Mouse (Mus musculus): ENCODE measurements around the gene Sowahb.
"Not testable (repeated sequence)": the region's sequence is repeated elsewhere in the genome, so short reads cannot be mapped to it uniquely, and the experiment has no call there.

Gene Sowahb

DNA sequence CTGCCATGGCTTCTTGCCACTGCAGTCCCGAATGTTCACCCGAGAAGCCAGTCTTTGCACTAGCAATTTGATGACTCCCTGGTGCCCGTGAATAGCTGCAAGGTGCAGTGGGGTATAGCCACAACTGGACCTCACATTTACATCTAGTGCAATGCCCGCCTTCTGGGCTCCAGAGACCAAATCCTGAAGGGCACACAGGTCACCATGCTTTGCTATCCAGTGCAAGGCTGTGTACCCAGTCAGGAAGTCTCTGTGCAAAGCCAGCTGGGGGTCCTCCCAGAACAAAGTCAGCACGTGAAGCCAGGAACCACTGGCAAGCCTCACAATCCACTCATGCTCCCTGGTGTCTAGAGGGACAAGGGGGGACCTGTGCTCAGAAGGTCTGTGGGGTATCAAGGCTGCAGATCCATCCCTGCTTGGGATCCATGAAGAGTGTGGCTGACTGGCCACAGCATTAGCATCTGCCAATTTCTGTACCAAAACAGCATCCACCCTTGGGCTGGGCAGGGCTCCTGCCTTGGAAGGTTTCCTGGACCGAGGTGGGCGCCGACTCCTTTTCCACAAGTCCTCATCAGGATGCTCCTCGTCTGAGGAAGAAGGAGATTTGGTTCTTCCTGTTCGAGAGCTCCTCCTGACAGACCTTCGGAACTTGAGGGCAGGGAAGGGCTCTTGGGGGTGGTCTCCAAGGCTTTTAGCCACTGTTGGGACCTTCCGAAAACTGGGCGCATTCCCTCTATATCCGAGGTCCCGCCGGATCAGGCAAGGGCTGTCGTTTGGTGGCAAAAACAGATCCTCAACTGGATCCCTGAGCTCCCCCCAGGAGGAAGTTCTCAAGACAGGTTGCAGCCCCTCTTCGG lies 1.8 kb downstream of the Sowahb start:
- DNase-seq (ENCODE audit: low read depth, low spot score), result no peak

DNA sequence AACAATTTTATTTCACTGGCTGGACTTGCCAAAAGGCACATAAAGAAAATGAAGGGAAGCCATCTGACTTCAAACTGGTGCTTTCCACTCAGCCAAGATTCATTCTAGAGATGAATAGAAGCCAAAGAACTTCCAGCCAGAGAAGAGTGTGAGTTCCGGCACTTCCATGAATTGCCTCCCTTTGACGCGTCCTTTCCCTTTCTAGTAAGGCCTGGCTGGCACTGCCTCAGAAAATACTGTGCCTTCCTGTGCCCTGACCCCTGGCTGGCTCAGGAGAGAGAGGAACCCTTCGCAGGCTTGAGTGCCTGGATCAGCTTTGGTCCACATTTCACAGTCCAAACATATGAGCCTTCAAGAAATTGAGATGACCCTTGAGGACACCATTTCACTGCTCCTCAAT lies 2.8 kb downstream of the Sowahb start:
- DNase-seq (ENCODE audit: low read depth, low spot score), result no peak

DNA sequence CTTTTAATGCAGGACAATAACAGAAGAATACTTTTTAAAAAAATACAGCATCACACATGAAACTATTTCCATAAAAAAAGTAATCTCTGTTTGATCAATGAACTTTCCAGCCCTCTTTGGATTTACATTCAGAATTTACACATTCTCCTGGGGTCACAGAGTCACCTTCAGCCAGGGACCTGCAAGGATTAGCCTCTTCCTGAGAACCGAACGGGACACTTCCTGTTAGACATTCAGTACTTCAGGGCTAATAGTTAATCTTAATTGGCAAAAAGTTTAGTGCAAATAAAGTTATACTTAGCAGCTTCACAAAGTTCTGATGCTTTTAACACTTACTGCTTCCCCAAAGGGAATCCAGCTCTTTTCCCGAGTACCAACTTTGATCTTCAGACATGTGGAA lies 3.5 kb downstream of the Sowahb start:
- no peak for DNase-seq (ENCODE audit: low read depth, low spot score)

DNA sequence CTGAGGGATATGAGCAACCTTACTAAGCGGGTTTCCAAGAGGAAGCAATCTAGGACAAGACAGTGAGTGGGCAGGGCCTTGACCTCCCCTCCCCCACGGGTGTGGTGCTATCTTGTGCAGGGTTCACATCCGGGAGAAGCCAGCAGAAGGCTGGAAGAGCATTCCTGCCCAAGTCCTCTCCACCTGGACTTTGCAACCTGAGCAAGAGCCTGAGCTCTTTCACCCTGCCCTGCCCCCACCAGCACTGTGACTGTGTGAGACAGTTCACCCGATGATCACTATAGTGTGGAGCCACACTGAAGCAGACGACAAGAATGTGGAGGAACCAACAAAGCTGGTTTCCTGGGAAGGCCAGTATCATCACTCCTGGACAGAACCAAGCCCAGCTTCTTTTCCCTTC lies 4.7 kb downstream of the Sowahb start:
- no peak for DNase-seq (ENCODE audit: low read depth, low spot score)

DNA sequence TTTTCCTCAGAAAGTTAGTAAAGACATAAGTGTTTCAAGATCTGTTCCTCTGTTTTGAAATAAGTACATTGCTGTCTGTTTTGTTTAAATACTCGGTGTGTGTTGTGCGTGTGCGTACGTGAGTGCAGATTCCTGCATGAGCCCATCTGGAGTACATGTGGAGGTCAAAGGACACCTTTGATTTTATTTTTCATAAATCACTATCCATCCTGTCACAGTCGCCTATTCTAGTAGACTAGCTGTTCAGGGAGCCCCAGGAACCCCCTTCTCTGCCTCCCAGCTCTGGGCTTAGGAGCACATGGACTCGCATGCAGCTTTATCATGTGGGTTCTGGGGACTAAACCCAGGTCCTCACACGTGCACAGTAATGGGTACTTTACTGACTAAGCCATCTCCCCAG lies 8.6 kb downstream of the Sowahb start:
- DNase-seq (ENCODE audit: low read depth, low spot score), result peak; percentile 55

DNA sequence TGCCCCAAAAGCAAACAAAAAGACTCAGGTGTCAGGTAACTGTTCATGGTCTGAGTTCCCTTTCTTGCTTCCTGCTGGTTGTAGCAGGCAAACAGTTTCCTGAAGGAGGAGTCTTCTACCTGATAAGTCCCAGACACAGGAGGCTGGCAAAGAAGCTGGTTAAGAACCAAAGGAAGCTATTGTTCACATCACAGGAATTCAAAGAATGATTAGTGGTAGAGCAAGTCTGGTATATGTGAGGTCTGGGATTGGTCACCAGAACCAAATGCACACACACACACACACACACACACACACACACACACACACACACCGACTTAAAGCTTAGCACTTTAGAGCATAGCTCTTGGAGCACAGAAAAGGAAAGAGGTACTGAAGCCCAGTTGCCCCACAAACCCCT lies 9.5 kb downstream of the Sowahb start:
- DNase-seq (ENCODE audit: low read depth, low spot score), result no peak

DNA sequence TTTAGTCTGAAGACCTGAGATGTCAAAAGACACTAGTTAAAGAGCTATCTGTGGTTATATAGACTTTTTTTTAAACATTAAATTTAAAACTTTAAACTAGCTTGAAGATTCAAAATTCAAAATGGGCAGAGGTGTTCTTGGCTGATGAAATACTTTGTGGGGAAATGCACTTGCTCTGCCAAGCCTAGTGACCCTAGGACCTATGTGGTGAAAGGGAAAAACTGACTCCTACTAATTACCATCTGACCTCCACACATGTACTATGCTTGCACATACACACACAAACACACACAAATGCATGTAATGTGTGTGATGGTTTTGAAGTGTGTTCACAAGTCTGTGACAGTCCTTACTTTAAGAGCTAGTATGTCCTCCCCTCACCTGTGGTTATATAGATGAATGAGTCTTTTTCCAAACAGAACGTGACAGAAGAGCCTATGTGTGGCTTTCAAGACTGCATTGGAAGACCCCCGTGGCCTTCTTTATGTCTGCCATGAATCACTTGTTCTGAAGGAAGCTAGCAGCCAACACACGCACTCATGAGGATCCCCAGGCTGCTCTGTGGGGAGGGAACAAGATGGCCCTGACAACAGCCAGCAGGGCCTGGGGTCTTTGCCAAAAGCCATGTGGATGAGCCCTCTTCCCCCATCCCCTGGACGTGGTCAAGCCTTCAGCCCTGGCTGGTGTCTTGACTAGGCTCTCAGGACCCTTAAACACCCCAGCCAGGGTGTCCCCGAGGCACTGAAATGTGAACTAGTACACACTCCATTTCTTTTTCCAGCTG lies 11.5 kb downstream of the Sowahb start:
- no peak for DNase-seq (ENCODE audit: low read depth, low spot score)

DNA sequence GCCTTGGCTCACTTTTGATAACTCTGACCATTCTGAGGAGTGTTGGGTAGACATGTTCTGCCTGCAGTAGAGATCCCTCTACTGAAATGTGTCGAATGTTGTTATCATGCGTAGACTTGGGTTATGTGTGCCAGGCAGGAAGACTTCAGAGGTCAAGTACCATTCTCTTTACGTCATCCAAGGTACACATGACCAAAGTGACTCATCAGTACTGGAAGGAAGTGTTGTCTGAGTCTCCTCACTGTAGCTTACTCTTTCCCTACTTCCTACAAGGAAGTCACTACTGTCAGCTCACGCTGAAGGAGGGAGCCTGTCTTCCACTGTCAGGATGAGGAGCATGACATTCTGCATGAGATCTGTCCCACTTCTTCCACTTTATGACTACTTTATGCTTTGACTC lies 12.2 kb downstream of the Sowahb start:
- no peak for DNase-seq (ENCODE audit: low read depth, low spot score)

DNA sequence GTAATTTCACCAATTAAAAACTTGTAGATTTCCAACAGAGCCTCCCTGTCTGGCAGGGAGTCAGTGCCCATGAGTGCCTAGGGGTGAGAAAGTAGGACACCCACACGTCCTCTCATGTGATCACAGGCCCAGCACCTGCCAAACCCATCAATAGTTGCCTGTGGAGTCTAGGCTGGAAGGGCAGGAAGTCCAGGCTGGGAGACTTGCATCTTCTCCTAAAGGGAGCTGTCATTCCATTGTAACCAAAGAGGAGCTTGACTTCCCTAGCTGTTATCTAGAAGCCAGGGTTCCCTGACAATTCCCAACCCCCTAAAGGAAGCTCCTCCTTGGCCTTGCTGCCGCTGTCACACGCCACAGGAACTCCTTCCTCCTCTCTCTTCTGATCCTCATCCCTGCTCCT lies 14.0 kb downstream of the Sowahb start:
- no peak for DNase-seq (ENCODE audit: low read depth, low spot score)

DNA sequence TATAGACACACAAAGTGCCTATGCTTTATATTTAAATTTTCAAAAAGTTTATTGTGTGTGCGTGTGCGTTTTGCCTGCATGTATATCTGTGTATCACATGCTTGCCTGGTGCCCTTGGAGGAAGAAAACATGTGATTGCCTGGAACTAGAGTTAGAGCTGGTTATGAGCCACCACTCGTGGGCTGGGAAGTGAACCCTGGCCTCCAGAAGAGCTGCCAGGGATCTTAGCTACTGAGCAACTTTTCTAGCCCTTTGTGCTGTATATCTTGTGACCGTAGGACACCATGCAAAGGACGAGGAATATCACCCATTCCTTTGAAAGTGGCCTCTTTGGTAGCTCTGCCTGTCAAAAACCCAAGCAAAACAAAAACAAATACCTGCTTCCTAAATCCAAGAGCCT lies 14.4 kb downstream of the Sowahb start:
- DNase-seq (ENCODE audit: low read depth, low spot score), result no peak

DNA sequence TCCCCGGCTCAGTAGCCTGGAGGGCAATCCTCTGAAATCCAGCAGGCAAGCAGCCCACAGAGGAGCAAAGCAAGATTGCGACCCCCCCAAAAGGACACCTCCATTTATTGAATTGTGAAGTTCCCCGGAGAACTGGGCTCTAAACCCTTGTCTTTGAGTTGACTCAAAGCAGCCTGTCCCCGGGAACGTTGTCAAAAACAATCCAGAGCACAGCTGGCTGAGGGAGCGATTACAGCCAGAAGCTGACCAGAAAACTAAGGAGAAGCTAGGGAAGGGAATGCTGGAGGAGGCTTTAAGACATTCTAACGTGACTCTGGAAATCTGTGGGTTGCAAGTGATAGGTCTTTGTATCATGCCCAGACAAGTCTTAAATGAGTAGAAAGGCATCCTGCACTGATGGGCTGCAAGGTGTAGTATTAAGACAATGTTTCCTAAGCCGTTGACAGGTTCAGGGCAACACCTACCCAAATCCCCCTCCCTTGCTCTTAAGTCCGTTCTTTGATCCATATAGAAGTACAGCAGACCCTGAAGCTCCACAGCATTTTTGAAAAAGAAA lies 17.6 kb downstream of the Sowahb start:
- no peak for DNase-seq (ENCODE audit: low read depth, low spot score)

DNA sequence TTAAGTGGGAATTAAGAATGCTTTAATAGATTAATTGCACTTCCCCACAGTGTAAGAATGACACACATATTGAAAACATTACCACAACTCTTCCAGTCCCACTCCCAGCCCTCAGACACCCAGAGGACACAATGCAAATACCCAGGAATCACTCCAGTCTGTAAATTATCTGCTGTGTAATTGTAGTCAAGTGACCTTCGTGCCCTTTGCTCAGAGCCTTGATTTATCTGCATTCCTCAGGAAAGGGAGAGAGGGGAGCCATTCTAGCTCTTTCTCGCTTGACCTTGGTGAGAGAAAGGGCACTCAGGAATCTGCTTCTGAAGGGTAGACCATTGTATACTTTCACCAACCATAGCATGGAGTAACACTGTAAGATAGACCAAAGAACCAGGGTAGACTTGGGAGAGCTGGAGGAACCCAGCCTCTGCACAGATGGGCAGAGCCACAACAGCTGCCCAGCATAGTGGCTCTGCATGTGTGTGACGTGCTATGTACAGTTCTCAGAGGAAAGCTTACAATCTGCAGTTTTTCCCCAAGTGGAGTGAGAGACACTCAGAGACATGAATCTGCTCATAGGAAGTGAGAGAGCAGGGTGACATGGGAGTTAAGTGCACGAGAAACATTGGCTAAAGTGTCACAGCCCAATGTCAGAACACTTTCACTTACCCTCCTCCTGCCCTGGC lies 18.2 kb downstream of the Sowahb start:
- peak; percentile 83 for DNase-seq (ENCODE audit: low read depth, low spot score)

DNA sequence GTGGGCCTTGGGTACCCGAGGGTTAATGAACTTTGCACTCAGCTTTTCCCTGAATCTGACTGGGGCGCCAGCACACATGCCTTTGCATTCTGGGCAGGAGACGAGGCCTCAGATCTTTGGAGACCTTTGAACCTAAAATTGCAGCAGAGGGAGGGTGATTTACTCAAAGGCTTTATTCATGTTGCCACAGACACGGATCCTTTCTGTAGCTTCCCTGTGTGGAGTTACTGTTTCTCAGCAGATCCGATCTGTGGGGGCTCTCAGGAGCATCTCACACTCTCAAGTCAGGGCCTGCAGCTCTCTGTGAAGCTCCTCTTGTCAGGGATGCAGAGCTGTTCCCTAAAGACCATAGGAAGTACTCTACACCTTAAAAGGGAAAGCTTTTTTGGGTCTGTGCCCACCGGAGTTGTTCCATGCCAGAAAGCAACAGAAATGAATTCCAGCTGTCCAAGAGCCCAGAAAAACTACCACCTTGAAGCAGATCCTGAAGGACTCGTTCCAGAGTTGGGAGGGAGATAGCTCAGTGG lies 20.0 kb downstream of the Sowahb start:
- DNase-seq (ENCODE audit: low read depth, low spot score), result no peak

DNA sequence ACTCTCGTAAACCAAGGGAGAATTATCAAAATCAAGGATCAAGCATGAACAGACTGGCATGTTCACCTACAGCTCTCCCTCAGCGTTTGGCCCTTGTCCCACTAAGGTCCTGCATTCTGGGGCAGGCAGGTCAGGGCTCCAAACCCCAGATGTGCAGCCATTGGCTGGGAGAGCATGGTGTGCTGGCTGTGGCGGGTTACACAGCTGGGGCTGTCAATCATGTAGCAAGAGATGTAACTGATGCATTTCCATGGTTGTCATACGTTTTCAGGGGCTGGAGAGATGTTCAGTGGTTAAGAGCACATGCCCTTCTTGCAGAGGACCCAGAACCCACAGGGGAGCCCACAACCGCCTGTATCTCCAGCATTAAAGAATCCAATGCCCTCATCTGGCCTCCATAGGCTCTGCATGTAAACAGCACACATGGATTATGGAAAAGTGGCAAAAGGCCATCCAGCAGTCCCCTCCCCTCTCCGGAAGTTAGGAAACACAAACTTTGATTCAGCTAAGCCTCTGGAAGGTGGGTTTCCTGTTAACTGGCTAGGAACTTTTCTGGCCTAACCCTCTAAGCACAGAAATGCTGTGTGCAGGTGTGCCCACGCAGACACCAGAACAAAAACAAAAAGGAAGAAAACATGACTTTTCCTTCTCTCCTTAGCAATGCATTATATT lies 22.6 kb downstream of the Sowahb start:
- no peak for DNase-seq (ENCODE audit: low read depth, low spot score)

DNA sequence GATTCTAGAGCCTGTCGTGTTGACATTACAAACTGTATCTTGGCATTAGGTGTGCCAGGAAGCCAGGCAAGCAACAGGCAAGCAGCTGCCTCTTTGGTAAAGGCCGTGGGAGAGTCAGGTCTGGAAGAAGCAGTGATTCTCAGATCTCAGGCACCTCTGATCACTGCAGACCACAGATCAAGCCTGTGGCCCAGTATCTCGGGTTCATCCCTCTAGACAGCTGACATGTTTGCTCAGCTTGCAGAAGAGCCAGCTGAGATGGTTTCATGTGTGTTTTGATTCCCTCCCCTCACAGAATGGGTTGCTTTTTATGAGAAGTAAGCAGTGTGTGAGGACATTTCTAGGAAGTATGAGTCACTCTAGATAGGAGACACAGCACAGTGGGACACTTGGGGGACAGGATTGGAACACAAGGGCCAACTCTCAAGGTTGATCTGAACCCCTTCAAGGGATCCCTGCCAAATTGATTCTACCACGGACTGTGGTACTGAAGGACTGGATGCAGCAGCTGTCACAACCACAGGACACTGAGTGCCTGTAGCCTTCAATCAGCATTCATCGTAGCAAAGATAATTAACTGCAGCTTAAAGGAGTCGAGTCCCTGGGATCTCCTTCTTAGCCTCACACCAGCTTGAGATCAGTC lies 24.7 kb downstream of the Sowahb start:
- DNase-seq (ENCODE audit: low read depth, low spot score), result no peak

DNA sequence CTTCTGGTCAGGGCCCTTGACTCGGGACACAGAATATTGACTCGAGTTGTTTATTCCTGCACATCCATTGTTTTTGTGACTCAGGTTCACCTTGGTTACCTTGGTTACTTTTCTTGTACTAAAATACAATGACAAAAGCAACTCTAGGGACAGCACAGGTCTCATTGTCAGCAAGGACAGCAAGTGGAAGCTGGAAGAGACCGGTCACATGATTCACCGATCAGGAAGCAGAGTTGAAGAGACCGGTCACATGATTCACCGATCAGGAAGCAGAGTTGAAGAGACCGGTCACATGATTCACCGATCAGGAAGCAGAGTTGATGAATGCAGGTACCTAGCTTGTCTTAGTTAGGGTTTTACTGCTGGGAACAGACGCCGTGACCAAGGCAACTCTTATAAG lies 25.6 kb downstream of the Sowahb start:
- DNase-seq (ENCODE audit: low read depth, low spot score), result not testable (repeated sequence)

DNA sequence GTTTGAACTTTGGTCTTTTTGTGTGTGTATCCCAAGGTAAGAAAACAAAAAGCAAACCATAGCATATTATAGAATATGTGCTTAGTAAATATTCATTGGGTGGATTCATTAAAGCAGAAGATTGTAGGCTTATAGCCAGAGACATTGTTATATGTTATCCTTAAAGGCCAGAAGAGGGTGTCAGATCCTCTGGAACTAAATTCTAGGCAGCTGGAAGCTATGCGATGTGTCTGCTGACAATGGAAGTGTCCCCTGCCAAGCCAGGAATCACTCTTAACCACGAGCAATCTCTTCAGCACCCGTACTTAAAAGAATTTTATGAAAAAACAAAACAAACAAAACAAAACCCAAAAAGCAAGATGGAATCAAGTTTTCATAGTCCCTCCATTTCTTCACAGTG lies 27.1 kb downstream of the Sowahb start:
- DNase-seq (ENCODE audit: low read depth, low spot score), result no peak

DNA sequence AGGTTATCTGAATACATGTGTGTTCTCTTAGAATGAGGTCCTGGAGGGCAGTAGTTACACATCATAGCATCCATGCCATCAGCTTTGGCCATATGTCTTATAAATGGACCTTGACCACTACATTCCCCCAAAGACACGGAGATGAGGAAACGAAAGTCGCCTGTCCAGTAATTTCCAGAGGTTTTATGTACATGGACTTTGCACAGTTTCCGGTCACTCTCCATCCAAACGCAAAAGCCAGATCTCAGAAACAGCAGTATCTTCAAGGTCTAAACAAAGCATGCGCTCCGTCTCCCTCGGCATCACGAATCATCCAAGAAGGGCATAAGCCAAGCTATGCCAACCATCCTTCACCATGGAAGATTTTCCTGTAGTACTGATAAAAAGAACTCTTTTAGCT lies 36.6 kb downstream of the Sowahb start:
- DNase-seq (ENCODE audit: low read depth, low spot score), result no peak

DNA sequence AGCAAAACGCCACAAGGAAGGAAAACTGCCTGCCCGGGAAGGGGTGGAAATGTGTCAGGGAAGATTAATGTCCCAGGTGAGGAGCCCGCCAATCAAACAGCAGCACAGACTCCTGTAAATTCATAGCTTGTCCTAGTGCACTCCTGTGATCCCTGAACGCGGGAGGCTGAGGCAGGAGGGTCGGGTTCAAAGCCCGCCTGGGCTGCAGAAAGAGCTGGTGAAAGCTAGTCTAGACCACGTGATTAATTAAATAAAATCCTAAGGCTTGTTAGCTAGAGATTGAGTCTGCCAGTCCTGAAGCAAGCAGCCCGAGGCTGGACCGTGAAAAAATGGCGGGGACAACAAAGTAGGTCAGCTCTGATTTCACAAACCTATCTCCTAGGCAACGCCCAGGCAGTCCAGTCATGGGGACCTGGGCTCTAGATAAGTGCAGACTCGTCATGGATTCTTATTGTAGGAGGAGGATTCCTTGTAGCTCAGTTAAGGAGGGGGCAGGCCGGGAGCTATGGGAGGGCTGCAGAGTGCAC lies 38.9 kb downstream of the Sowahb start:
- DNase-seq (ENCODE audit: low read depth, low spot score), result peak; percentile 43

DNA sequence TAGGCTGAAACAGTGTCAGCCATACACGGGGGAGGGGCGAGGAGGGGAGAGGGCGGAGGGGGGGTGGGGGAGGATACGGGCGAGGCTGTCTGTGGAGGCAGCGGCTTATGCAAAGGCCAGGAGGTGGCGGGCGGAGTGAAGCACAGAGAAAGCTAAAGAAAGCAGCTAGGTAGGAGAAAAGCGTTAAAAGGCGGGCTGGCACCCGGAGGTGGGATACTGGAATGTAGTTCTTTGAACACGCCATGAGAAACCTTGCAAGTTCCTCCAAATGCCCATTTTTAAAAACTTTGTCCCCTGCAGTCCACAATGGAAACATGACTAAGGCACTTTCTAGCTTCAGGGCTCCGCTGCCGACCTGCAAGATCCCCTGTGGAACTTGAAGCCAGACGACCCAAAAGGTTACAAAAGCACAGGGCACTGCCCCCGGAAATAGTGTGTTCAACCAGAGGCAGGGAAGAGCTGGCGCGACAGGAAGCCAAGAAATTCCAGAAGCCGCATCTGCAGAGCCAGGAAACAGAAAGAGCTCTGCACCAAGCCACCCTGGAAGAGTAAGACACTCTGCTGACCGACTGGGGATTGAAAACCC lies 39.5 kb downstream of the Sowahb start:
- peak; percentile 56 for DNase-seq (ENCODE audit: low read depth, low spot score)
